Mouse (Mus musculus) intestine, embryonic 16.5 days (tissue): ENCODE measurements around the gene Ost4. TPM values are rescaled to one million over a fixed set of nuclear protein-coding genes. Genes with fewer than 3 reads are reported as not detected.

Experiments used
- ATAC-seq: fragments of 200-750 bp; cut with Nextera tagmentation; 2 replicates; pipeline ENCODE4 v1.8.0; 2017; ENCODE audit warnings: moderate TSS enrichment, moderate library complexity
- H3K27ac ChIP-seq: fragments of 300-500 bp; sonication (generic); 2 replicates; pipeline ENCODE4 v1.5.1; 2014; ENCODE audit warnings: mild to moderate bottlenecking, low read length
- H3K27me3 ChIP-seq: fragments of 300-500 bp; sonication (generic); replicated peaks from 2 replicates; pipeline ENCODE4 v1.6.1; 2014; ENCODE audit warnings: low read length, control low read depth, mixed read lengths; ENCODE audit not compliant: control insufficient read depth, insufficient read depth
- H3K36me3 ChIP-seq: fragments of 300-500 bp; sonication (generic); 2 replicates; pipeline ENCODE4 v1.6.1; 2014; ENCODE audit warnings: low read length, control low read depth; ENCODE audit not compliant: control insufficient read depth, insufficient read depth
- H3K4me1 ChIP-seq: fragments of 300-500 bp; sonication (generic); 2 replicates; pipeline ENCODE4 v1.6.1; 2014; ENCODE audit warnings: low read length, control low read depth, mixed read lengths; ENCODE audit not compliant: control insufficient read depth, insufficient read depth
- H3K4me2 ChIP-seq: fragments of 300-500 bp; sonication (generic); 2 replicates; pipeline ENCODE4 v1.6.1; 2014; ENCODE audit warnings: low read depth, low read length, control low read depth
- H3K4me3 ChIP-seq: fragments of 300-500 bp; sonication (generic); 2 replicates; pipeline ENCODE4 v1.5.1; 2014; ENCODE audit warnings: mild to moderate bottlenecking, low read length
- H3K9ac ChIP-seq: fragments of 300-500 bp; sonication (generic); 2 replicates; pipeline ENCODE4 v1.6.1; 2014; ENCODE audit warnings: low read depth, low read length
- H3K9me3 ChIP-seq: fragments of 300-500 bp; sonication (generic); 2 replicates; pipeline ENCODE4 v1.6.1; 2016; ENCODE audit warnings: low read length, control low read depth; ENCODE audit not compliant: control insufficient read depth
- WGBS: fragments of 180-500 bp; shearing (Covaris S2); extraction: QIAGEN DNeasy Blood & Tissue Kit; methylation state at CpG from one replicate; pipeline ENCODE4 v1.1.7; 2014; 5-methylcytosine and 5-hydroxymethylcytosine counted together
- polyA plus RNA-seq: library from polyadenylated mRNA; unstranded; fragments of >200 nt; fragmentation: Nextera tagmentation; extraction: Ambion mirVana; gene quantifications from 2 replicates; pipeline ENCODE4 v1.2.1, GENCODE M21; 2015

Gene Ost4
- polyA plus RNA-seq, 1 experiment from 2014 or later, result 477 TPM

DNA sequence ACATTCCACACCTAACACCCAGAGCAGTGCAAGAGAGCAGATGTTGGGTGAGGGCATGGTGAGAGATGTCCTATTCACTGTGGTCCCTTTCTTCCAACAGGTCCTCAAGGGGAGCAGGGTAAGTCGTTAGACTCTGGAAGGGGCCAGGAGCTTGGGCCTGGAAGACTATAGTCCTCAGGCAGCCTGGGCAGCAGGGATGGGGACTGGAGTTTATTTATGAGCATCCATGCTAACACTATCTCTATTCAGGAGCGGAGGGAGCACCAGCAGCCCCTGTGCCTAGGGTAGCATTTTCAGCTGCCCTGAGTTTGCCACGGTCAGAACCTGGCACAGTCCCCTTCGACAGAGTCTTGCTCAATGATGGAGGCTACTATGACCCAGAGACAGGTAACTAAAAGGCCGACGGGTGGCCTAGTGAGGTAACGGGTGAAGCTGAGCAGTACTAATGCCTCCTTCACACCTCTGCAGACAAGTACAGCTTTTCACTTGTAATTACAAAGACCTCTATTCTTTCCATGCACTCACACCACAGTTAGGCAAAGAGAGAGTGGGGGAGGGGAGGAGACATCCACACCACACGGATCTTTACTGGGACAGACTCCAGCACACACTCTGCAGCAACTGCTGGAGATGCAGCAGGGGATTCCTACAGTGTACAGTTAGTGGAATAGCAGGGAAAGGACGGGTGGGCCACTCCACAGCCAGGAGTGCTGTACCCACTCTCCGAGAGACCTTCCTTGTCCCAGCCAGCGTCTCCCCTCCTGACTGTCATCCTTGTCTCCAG, 12.4 kb upstream of the Ost4 start:
- no peaks in the 10 kb centered on the region; the same call in 1 of the 2 replicates for H3K36me3 ChIP-seq
- no peaks in the 10 kb centered on the region for H3K27me3 ChIP-seq
- H3K4me3 ChIP-seq, result no peak overlapping the region
- H3K4me2 ChIP-seq, result 0 out of 2 replicates have a peak overlapping the region, but pooled peaks have one; percentile 89
- peak overlapping the region; percentile 43; the same call in 1 of the 2 replicates for H3K9ac ChIP-seq
- H3K4me1 ChIP-seq, result peaks cover 36% of the 10 kb centered on the region
- H3K27ac ChIP-seq, result peak overlapping the region; percentile 45
- WGBS, result 62% methylated on average over 11 of the region's 11 CpGs
- H3K9me3 ChIP-seq, result no peaks in the 10 kb centered on the region
- ATAC-seq, result no peak; the same call in 1 of the 2 replicates

DNA sequence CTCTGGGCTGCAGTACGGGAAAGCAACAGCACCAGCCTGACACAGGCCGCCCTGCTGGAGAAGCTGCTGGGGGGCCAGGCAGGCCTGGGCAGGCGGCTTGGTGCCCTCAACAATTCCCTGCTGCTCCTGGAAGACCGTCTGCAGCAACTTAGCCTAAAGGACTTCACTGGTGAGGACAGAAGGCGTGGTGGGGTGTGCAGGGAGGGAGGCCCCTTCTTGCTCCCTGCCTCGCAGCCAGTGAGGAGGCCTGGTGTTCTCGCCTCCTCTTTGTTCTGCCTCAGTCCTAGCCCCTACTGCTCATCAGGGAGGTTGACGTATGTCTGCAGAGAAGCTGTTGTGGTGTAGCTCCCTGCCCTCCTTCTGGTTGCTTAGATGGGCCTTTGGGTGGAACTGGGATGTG, 11.1 kb upstream of the Ost4 start:
- no peak overlapping the region; the same call in 1 of the 2 replicates for H3K9ac ChIP-seq
- ATAC-seq, result no peak
- WGBS, result 88% methylated on average over 8 of the region's 8 CpGs

DNA sequence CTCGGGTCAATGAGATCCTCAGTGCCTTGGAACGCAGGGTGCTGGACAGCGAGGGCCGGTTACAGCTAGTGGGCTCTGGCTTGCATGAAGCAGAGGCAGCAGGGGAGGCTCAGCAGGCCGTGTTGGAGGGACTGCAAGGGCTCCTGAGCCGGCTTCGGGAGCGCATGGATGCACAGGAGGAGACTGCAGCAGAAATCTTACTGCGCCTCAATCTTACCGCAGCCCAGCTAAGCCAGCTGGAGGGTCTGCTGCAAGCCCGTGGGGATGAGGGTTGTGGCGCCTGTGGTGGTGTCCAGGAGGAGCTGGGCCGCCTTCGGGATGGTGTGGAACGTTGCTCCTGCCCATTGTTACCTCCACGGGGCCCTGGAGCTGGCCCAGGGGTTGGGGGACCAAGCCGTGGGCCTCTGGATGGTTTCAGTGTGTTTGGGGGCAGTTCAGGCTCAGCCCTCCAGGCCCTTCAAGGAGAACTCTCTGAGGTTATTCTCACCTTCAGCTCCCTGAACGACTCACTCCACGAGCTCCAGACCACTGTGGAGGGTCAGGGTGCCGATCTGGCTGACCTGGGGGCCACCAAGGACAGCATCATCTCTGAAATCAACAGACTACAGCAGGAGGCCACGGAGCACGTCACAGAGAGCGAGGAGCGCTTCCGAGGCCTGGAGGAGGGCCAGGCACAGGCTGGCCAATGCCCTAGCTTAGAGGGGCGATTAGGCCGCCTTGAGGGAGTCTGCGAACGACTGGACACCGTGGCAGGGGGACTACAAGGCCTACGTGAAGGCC, 10.5 kb upstream of the Ost4 start:
- peaks cover 39% of the 10 kb centered on the region for H3K4me1 ChIP-seq
- H3K27ac ChIP-seq, result no peak overlapping the region

More for the DNA sequence above, 11.1 kb upstream of the Ost4 start:
- no peaks in the 10 kb centered on the region; the same call in 1 of the 2 replicates for H3K36me3 ChIP-seq
- H3K9me3 ChIP-seq, result no peaks in the 10 kb centered on the region
- no peaks in the 10 kb centered on the region for H3K27me3 ChIP-seq
- no peak overlapping the region for H3K27ac ChIP-seq
- no peak overlapping the region for H3K4me3 ChIP-seq
- H3K4me2 ChIP-seq, result no peak overlapping the region
- H3K4me1 ChIP-seq, result peaks cover 39% of the 10 kb centered on the region

DNA sequence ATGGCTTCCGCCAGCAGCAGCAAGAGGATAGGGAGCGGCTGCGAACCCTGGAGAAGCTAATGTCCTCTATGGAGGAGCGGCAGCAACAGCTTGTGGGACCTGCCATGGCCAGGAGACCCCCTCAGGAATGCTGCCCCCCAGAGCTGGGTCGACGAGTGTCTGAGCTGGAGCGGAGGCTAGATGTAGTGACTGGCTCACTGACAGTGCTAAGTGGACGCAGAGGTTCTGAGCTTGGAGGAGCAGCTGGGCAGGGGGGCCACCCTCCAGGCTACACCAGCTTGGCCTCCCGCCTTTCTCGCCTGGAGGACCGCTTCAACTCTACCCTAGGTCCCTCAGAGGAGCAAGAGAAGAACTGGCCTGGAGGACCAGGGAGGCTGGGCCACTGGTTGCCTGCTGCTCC, 9.8 kb upstream of the Ost4 start:
- H3K4me3 ChIP-seq, result no peak overlapping the region
- 86% methylated on average over 11 of the region's 11 CpGs for WGBS
- H3K27me3 ChIP-seq, result no peaks in the 10 kb centered on the region
- H3K36me3 ChIP-seq, result no peaks in the 10 kb centered on the region; the same call in 1 of the 2 replicates
- peaks cover 40% of the 10 kb centered on the region for H3K4me1 ChIP-seq
- ATAC-seq, result no peak
- no peak overlapping the region for H3K4me2 ChIP-seq
- no peak overlapping the region for H3K27ac ChIP-seq
- H3K9ac ChIP-seq, result 0 out of 2 replicates have a peak overlapping the region, but pooled peaks have one; percentile 14
- no peaks in the 10 kb centered on the region for H3K9me3 ChIP-seq

More for the DNA sequence above, 10.5 kb upstream of the Ost4 start:
- Histone ChIP-seq H3K9me3 (no peaks in the 10 kb centered on the region), H3K9ac (no peak overlapping the region; the same call in 1 of the 2 replicates), H3K36me3 (no peaks in the 10 kb centered on the region; the same call in 1 of the 2 replicates), H3K27me3 (no peaks in the 10 kb centered on the region), H3K4me2 (no peak overlapping the region), H3K4me3 (no peak overlapping the region)
- 88% methylated on average over 31 of the region's 31 CpGs for WGBS
- no peak for ATAC-seq

DNA sequence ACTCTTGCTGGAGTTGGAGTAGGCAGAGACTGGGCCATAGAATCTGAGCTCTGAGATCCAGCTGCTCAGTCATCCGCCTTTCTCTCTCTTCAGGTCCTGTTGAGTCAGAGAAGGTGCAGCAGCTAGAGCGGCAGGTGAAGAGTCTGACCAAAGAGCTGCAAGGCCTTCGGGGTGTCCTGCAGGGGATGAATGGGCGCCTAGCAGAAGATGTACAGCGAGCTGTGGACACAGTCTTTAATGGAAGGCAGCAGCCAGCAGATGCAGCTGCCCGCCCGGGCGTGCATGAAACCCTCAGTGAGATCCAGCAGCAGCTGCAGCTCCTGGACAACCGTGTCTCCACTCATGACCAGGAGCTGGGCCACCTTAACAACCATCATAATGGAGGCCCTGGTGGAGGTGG, 9.3 kb upstream of the Ost4 start:
- ATAC-seq, result no peak
- no peak overlapping the region for H3K4me3 ChIP-seq
- 95% methylated on average over 9 of the region's 9 CpGs for WGBS
- H3K36me3 ChIP-seq, result no peaks in the 10 kb centered on the region; the same call in 1 of the 2 replicates
- no peaks in the 10 kb centered on the region for H3K9me3 ChIP-seq
- H3K9ac ChIP-seq, result 0 out of 2 replicates have a peak overlapping the region, but pooled peaks have one; percentile 14
- H3K4me2 ChIP-seq, result no peak overlapping the region
- no peaks in the 10 kb centered on the region for H3K27me3 ChIP-seq
- no peak overlapping the region for H3K27ac ChIP-seq
- peaks cover 40% of the 10 kb centered on the region for H3K4me1 ChIP-seq

DNA sequence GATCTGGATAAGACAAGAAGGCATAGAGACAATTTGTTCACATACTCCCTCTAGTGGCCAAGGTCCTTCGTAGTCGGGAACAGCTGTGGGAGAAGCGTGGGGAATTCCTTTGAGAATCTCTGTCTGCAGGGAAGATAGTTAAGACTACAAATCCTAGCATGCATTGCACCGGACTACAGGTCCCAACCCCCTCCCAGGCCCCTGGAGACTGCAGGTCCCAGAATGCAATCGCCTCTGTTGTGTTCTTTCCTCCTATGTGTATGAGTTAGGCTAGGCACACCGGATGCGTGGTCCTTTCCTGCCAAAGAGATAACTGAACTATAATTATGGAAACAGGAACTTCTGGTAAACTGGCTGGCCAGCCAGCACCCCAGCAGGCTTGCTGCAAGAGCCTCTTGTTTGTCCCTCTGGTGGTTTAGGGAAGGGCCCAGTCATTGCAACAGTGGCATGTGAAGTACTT, 8.4 kb upstream of the Ost4 start:
- H3K4me1 ChIP-seq, result peaks cover 44% of the 10 kb centered on the region
- H3K4me3 ChIP-seq, result peak overlapping the region; percentile 62
- no peaks in the 10 kb centered on the region for H3K9me3 ChIP-seq
- 3% methylated on average over 7 of the region's 7 CpGs for WGBS
- peak; percentile 69 for ATAC-seq
- no peaks in the 10 kb centered on the region for H3K27me3 ChIP-seq
- no peaks in the 10 kb centered on the region; the same call in 1 of the 2 replicates for H3K36me3 ChIP-seq
- H3K9ac ChIP-seq, result 0 out of 2 replicates have a peak overlapping the region, but pooled peaks have one; percentile 12
- peak overlapping the region; percentile 93; the same call in 1 of the 2 replicates for H3K27ac ChIP-seq
- peak overlapping the region; percentile 77 for H3K4me2 ChIP-seq

GRCm38 (mm10) chr5:30915456-30915855, 7.9 kb upstream of the Ost4 start:
- ATAC-seq, result peak; percentile 4
- Histone ChIP-seq H3K9ac (peak overlapping the region; percentile 81), H3K9me3 (no peaks in the 10 kb centered on the region), H3K4me2 (peak overlapping the region; percentile 77), H3K27me3 (no peaks in the 10 kb centered on the region), H3K4me3 (peak overlapping the region; percentile 62), H3K27ac (peak overlapping the region; percentile 93), H3K36me3 (no peaks in the 10 kb centered on the region; the same call in 1 of the 2 replicates), H3K4me1 (peaks cover 46% of the 10 kb centered on the region)
- WGBS, result 50% methylated on average over 9 of the region's 9 CpGs

- Histone ChIP-seq H3K9me3 (no peaks in the 10 kb centered on the region), H3K27ac (peak overlapping the region; percentile 93), H3K27me3 (no peaks in the 10 kb centered on the region), H3K4me1 (peaks cover 45% of the 10 kb centered on the region), H3K36me3 (no peaks in the 10 kb centered on the region; the same call in 1 of the 2 replicates), H3K9ac (peak overlapping the region; percentile 81), H3K4me2 (peak overlapping the region; percentile 77), H3K4me3 (peak overlapping the region; percentile 62)
- 49% methylated on average over 6 of the region's 6 CpGs for WGBS
- no peak for ATAC-seq
Measured at GRCm38 (mm10) chr5:30914849-30915248, 7.3 kb upstream of the Ost4 start.

- no peaks in the 10 kb centered on the region for H3K27me3 ChIP-seq
- no peaks in the 10 kb centered on the region for H3K36me3 ChIP-seq
- peaks cover 50% of the 10 kb centered on the region for H3K4me1 ChIP-seq
- H3K9me3 ChIP-seq, result no peaks in the 10 kb centered on the region
- ATAC-seq, result no peak
- H3K4me2 ChIP-seq, result peak overlapping the region; percentile 77
- WGBS, result 39% methylated on average over 7 of the region's 7 CpGs
- H3K9ac ChIP-seq, result peak overlapping the region; percentile 81
- peak overlapping the region; percentile 62 for H3K4me3 ChIP-seq
- peak overlapping the region; percentile 93 for H3K27ac ChIP-seq
Measured at GRCm38 (mm10) chr5:30914101-30914635, 6.6 kb upstream of the Ost4 start.
